Mouse (Mus musculus) liver, embryonic 16.5 days (tissue): ENCODE measurements around the gene Thoc7. TPM values are rescaled to one million over a fixed set of nuclear protein-coding genes. Genes with fewer than 3 reads are reported as not detected.

Experiments
- ATAC-seq: fragments of 200-750 bp; cut with Nextera tagmentation; 2 replicates; pipeline ENCODE4 v1.8.0; 2017; ENCODE audit warnings: low read depth, mild to moderate bottlenecking, moderate number of reproducible peaks, moderate library complexity
- H3K27ac ChIP-seq: fragments of 300-500 bp; sonication (generic); 2 replicates; pipeline ENCODE4 v1.5.1; 2014; ENCODE audit warnings: mild to moderate bottlenecking, low read length
- H3K27me3 ChIP-seq: fragments of 300-500 bp; sonication (generic); 2 replicates; pipeline ENCODE4 v1.6.1; 2014; ENCODE audit warnings: low read depth, low read length, mixed read lengths; ENCODE audit not compliant: control insufficient read depth, insufficient read depth
- H3K36me3 ChIP-seq: fragments of 300-500 bp; sonication (generic); 2 replicates; pipeline ENCODE4 v1.6.1; 2014; ENCODE audit warnings: mild to moderate bottlenecking; ENCODE audit not compliant: control insufficient read depth, insufficient read depth
- H3K4me1 ChIP-seq: fragments of 300-500 bp; sonication (generic); 2 replicates; pipeline ENCODE4 v1.6.1; 2014; ENCODE audit warnings: low read depth, low read length, mixed read lengths; ENCODE audit not compliant: control insufficient read depth
- H3K4me2 ChIP-seq: fragments of 300-500 bp; sonication (generic); 2 replicates; pipeline ENCODE4 v1.6.1; 2014; ENCODE audit warnings: low read depth, low read length, mixed read lengths
- H3K4me3 ChIP-seq: fragments of 300-500 bp; sonication (generic); 2 replicates; pipeline ENCODE4 v1.5.1; 2014; ENCODE audit warnings: low read depth, mild to moderate bottlenecking, low read length
- H3K9ac ChIP-seq: fragments of 300-500 bp; sonication (generic); 2 replicates; pipeline ENCODE4 v1.6.1; 2014; ENCODE audit warnings: low read depth, low read length
- H3K9me3 ChIP-seq: fragments of 300-500 bp; sonication (generic); replicated peaks from 2 replicates; pipeline ENCODE4 v1.6.1; 2016; ENCODE audit warnings: low read length; ENCODE audit not compliant: control insufficient read depth
- WGBS: fragments of 180-500 bp; shearing (Covaris S2); extraction: QIAGEN DNeasy Blood & Tissue Kit; methylation state at CpG from one replicate; pipeline ENCODE4 v1.1.7; 2014; ENCODE audit not compliant: insufficient replicate concordance; 5-methylcytosine and 5-hydroxymethylcytosine counted together
- polyA plus RNA-seq: library from polyadenylated mRNA; unstranded; fragments of >200 nt; fragmentation: Nextera tagmentation; extraction: Ambion mirVana; gene quantifications from 2 replicates; pipeline ENCODE4 v1.2.1, GENCODE M21; 2015

Gene Thoc7
- 60.2 and 68.5 TPM in 2 replicates for polyA plus RNA-seq

- Histone ChIP-seq H3K4me3 (peak within 1 kb of the TSS; percentile 79), H3K9me3 (no peaks in the 10 kb centered on the region), H3K36me3 (no peaks in the 10 kb centered on the region), H3K4me1 (peaks cover 22% of the 10 kb centered on the region), H3K9ac (peak within 1 kb of the TSS; percentile 87), H3K4me2 (peak within 1 kb of the TSS; percentile 88), H3K27me3 (no peaks in the 10 kb centered on the region), H3K27ac (peak within 1 kb of the TSS; percentile 75)
- WGBS = 3% methylated on average over 28 of the region's 56 CpGs
- ATAC-seq = peak; percentile 72
Measured at GRCm38 (mm10) chr14:13961401-13962112, at the start of gene Thoc7, which contains the start of gene Atxn7. Gene Thoc7 (minus strand): TSS chr14:13961852. Gene Atxn7 (plus strand): TSS chr14:13961440.

GRCm38 (mm10) chr14:14009712-14010111, 48.1 kb upstream of the Thoc7 start:
- Histone ChIP-seq H3K4me3 (no peak overlapping the region), H3K9ac (no peak overlapping the region), H3K36me3 (no peaks in the 10 kb centered on the region), H3K4me1 (peaks cover 11% of the 10 kb centered on the region), H3K27me3 (no peaks in the 10 kb centered on the region), H3K27ac (no peak overlapping the region), H3K4me2 (no peak overlapping the region), H3K9me3 (no peaks in the 10 kb centered on the region)
- WGBS = 24% methylated on average over 6 of the region's 6 CpGs
- no peak for ATAC-seq

- Histone ChIP-seq H3K27me3 (no peaks in the 10 kb centered on the region), H3K36me3 (no peaks in the 10 kb centered on the region), H3K9ac (no peak overlapping the region), H3K4me1 (no peaks in the 10 kb centered on the region), H3K9me3 (no peaks in the 10 kb centered on the region), H3K4me2 (no peak overlapping the region), H3K27ac (no peak overlapping the region), H3K4me3 (no peak overlapping the region)
- no peak for ATAC-seq
- WGBS = 76% methylated on average over 7 of the region's 7 CpGs
Measured at GRCm38 (mm10) chr14:14002771-14003170, 41.1 kb upstream of the Thoc7 start.

- Histone ChIP-seq H3K27me3 (no peaks in the 10 kb centered on the region), H3K36me3 (no peaks in the 10 kb centered on the region), H3K9me3 (no peaks in the 10 kb centered on the region), H3K4me1 (peaks cover 2% of the 10 kb centered on the region; the same call in 1 of the 2 replicates), H3K9ac (no peak overlapping the region), H3K27ac (no peak overlapping the region), H3K4me3 (no peak overlapping the region), H3K4me2 (no peak overlapping the region)
- peak; percentile 39; the same call in 1 of the 2 replicates for ATAC-seq
- WGBS = 59% methylated on average over 9 of the region's 9 CpGs
Measured at GRCm38 (mm10) chr14:13995206-13996097, 33.8 kb upstream of the Thoc7 start.

- Histone ChIP-seq H3K4me1 (peaks cover 2% of the 10 kb centered on the region; the same call in 1 of the 2 replicates), H3K27ac (no peak overlapping the region), H3K9ac (no peak overlapping the region), H3K4me3 (no peak overlapping the region), H3K27me3 (no peaks in the 10 kb centered on the region), H3K4me2 (no peak overlapping the region), H3K36me3 (no peaks in the 10 kb centered on the region), H3K9me3 (no peaks in the 10 kb centered on the region)
- no peak for ATAC-seq
- WGBS = 66% methylated on average over 3 of the region's 3 CpGs
Measured at GRCm38 (mm10) chr14:13990741-13991140, 29.1 kb upstream of the Thoc7 start.

- Histone ChIP-seq H3K4me1 (no peaks in the 10 kb centered on the region), H3K4me3 (no peak overlapping the region), H3K4me2 (no peak overlapping the region), H3K9me3 (no peaks in the 10 kb centered on the region), H3K27me3 (no peaks in the 10 kb centered on the region), H3K36me3 (no peaks in the 10 kb centered on the region), H3K27ac (no peak overlapping the region), H3K9ac (no peak overlapping the region)
- no peak for ATAC-seq
- 14% methylated on average over 2 of the region's 2 CpGs for WGBS
Measured at GRCm38 (mm10) chr14:13988397-13988796, 26.7 kb upstream of the Thoc7 start.

GRCm38 (mm10) chr14:13982174-13982573, 20.5 kb upstream of the Thoc7 start:
- Histone ChIP-seq H3K9ac (no peak overlapping the region), H3K27ac (no peak overlapping the region), H3K4me3 (no peak overlapping the region), H3K36me3 (no peaks in the 10 kb centered on the region), H3K9me3 (no peaks in the 10 kb centered on the region), H3K4me1 (peaks cover 4% of the 10 kb centered on the region; the same call in 1 of the 2 replicates), H3K4me2 (no peak overlapping the region), H3K27me3 (no peaks in the 10 kb centered on the region)
- 46% methylated on average over 2 of the region's 2 CpGs for WGBS
- ATAC-seq = no peak

GRCm38 (mm10) chr14:13981286-13981685, 19.6 kb upstream of the Thoc7 start:
- ATAC-seq = peak; percentile 47
- H3K4me2 ChIP-seq = 0 out of 2 replicates have a peak overlapping the region, but pooled peaks have one; percentile 9
- no peak overlapping the region for H3K4me3 ChIP-seq
- no peaks in the 10 kb centered on the region for H3K36me3 ChIP-seq
- no peaks in the 10 kb centered on the region for H3K27me3 ChIP-seq
- no peak overlapping the region; the same call in 1 of the 2 replicates for H3K27ac ChIP-seq
- H3K4me1 ChIP-seq = peaks cover 4% of the 10 kb centered on the region; the same call in 1 of the 2 replicates
- WGBS = 4% methylated on average over 2 of the region's 2 CpGs
- H3K9ac ChIP-seq = no peak overlapping the region
- no peaks in the 10 kb centered on the region for H3K9me3 ChIP-seq
